Mouse (Mus musculus): ENCODE results near the gene Efcab8. TPM values are rescaled to one million over a fixed set of nuclear protein-coding genes. Genes with fewer than 3 reads are reported as not detected.
"Not testable (repeated sequence)": the region's sequence is repeated elsewhere in the genome, so short reads cannot be mapped to it uniquely, and the experiment has no call there.

Efcab8 gene
- polyA plus RNA-seq, 1 experiment from 2014 or later, result not detected

- Histone ChIP-seq H3K27me3 (ENCODE audit: control insufficient read depth, insufficient read depth, low read length) (no peaks in the 10 kb centered on the region), H3K27ac (replicated peaks; ENCODE audit: low read depth, low read length) (no peak overlapping the region), H3K4me3 (replicated peaks; ENCODE audit: low read depth, low read length) (no peak overlapping the region), H3K4me2 (ENCODE audit: low read length) (no peak overlapping the region), H3K9ac (replicated peaks; ENCODE audit: low read length) (no peak overlapping the region), H3K4me1 (ENCODE audit: control insufficient read depth, insufficient read depth, low read length) (no peaks in the 10 kb centered on the region), H3K36me3 (ENCODE audit: control insufficient read depth, insufficient read depth, low read length) (peaks cover 83% of the 10 kb centered on the region), H3K9me3 (ENCODE audit: control insufficient read depth, low read length) (no peaks in the 10 kb centered on the region)
- no peak for DNase-seq
- whole genome bisulfite sequencing, result 86% methylated on average over 2 of the region's 2 CpGs
- ATAC-seq (ENCODE audit: low FRiP score, low TSS enrichment), result no peak
Measured at GRCm38 (mm10) chr2:153768881-153769280, 10.8 kb upstream of the Efcab8 start.

GRCm38 (mm10) chr2:153772950-153773349 lies 6.8 kb upstream of the Efcab8 start:
- ATAC-seq (ENCODE audit: low FRiP score, low TSS enrichment), result no peak
- H3K9ac ChIP-seq (replicated peaks; ENCODE audit: low read length), result no peak overlapping the region
- no peaks in the 10 kb centered on the region for H3K9me3 ChIP-seq (ENCODE audit: control insufficient read depth, low read length)
- WGBS, result 93% methylated on average over 4 of the region's 4 CpGs
- H3K4me2 ChIP-seq (ENCODE audit: low read length), result no peak overlapping the region
- peaks cover 50% of the 10 kb centered on the region for H3K36me3 ChIP-seq (ENCODE audit: control insufficient read depth, insufficient read depth, low read length)
- H3K4me3 ChIP-seq (replicated peaks; ENCODE audit: low read depth, low read length), result no peak overlapping the region
- no peaks in the 10 kb centered on the region for H3K4me1 ChIP-seq (ENCODE audit: control insufficient read depth, insufficient read depth, low read length)
- H3K27me3 ChIP-seq (ENCODE audit: control insufficient read depth, insufficient read depth, low read length), result no peaks in the 10 kb centered on the region
- no peak overlapping the region for H3K27ac ChIP-seq (replicated peaks; ENCODE audit: low read depth, low read length)
- DNase-seq, result no peak

- ATAC-seq (ENCODE audit: low FRiP score, low TSS enrichment) (no peak), DNase-seq (no peak)
- no peak overlapping the region for H3K27ac ChIP-seq (replicated peaks; ENCODE audit: low read depth, low read length)
- no peak overlapping the region for H3K4me2 ChIP-seq (ENCODE audit: low read length)
- H3K4me3 ChIP-seq (replicated peaks; ENCODE audit: low read depth, low read length), result no peak overlapping the region
- H3K36me3 ChIP-seq (ENCODE audit: control insufficient read depth, insufficient read depth, low read length), result peaks cover 30% of the 10 kb centered on the region
- H3K4me1 ChIP-seq (ENCODE audit: control insufficient read depth, insufficient read depth, low read length), result peaks cover 4% of the 10 kb centered on the region; the same call in 1 of the 2 replicates
- H3K9me3 ChIP-seq (ENCODE audit: control insufficient read depth, low read length), result no peaks in the 10 kb centered on the region
- H3K27me3 ChIP-seq (ENCODE audit: control insufficient read depth, insufficient read depth, low read length), result no peaks in the 10 kb centered on the region
- no peak overlapping the region for H3K9ac ChIP-seq (replicated peaks; ENCODE audit: low read length)
- WGBS, result 95% methylated on average over 4 of the region's 4 CpGs
Measured at GRCm38 (mm10) chr2:153775472-153775871, 4.3 kb upstream of the Efcab8 start.

- Histone ChIP-seq H3K4me3 (replicated peaks; ENCODE audit: low read depth, low read length) (peak overlapping the region; percentile 24), H3K27ac (replicated peaks; ENCODE audit: low read depth, low read length) (no peak overlapping the region), H3K36me3 (ENCODE audit: control insufficient read depth, insufficient read depth, low read length) (peaks cover 5% of the 10 kb centered on the region; the same call in 1 of the 2 replicates), H3K27me3 (ENCODE audit: control insufficient read depth, insufficient read depth, low read length) (no peaks in the 10 kb centered on the region), H3K4me2 (ENCODE audit: low read length) (peak overlapping the region; percentile 58), H3K9me3 (ENCODE audit: control insufficient read depth, low read length) (no peaks in the 10 kb centered on the region), H3K9ac (replicated peaks; ENCODE audit: low read length) (no peak overlapping the region), H3K4me1 (ENCODE audit: control insufficient read depth, insufficient read depth, low read length) (peaks cover 4% of the 10 kb centered on the region; the same call in 1 of the 2 replicates)
- 13% methylated on average over 24 of the region's 24 CpGs for WGBS
- ATAC-seq (ENCODE audit: low FRiP score, low TSS enrichment) (peak; percentile 58; the same call in 1 of the 2 replicates), DNase-seq (peak; percentile 70)
Measured at GRCm38 (mm10) chr2:153778638-153779362, 931 bp upstream of the Efcab8 start.

- WGBS, result 84% methylated on average over 4 of the region's 4 CpGs
- no peak for DNase-seq
- Histone ChIP-seq H3K9ac (replicated peaks; ENCODE audit: low read length) (no peak overlapping the region), H3K27me3 (ENCODE audit: control insufficient read depth, insufficient read depth, low read length) (no peaks in the 10 kb centered on the region), H3K36me3 (ENCODE audit: control insufficient read depth, insufficient read depth, low read length) (no peaks in the 10 kb centered on the region), H3K4me3 (replicated peaks; ENCODE audit: low read depth, low read length) (no peak overlapping the region), H3K4me1 (ENCODE audit: control insufficient read depth, insufficient read depth, low read length) (peaks cover 4% of the 10 kb centered on the region; the same call in 1 of the 2 replicates), H3K9me3 (ENCODE audit: control insufficient read depth, low read length) (no peaks in the 10 kb centered on the region), H3K27ac (replicated peaks; ENCODE audit: low read depth, low read length) (no peak overlapping the region), H3K4me2 (ENCODE audit: low read length) (no peak overlapping the region)
- ATAC-seq (ENCODE audit: low FRiP score, low TSS enrichment), result no peak
Measured at GRCm38 (mm10) chr2:153781181-153781580, 1.4 kb downstream of the Efcab8 start.

GRCm38 (mm10) chr2:153784668-153785067 lies 4.9 kb downstream of the Efcab8 start:
- WGBS, result 96% methylated on average over 2 of the region's 2 CpGs
- ATAC-seq (ENCODE audit: low FRiP score, low TSS enrichment), result no peak

GRCm38 (mm10) chr2:153793366-153793765 lies 13.6 kb downstream of the Efcab8 start:
- Histone ChIP-seq H3K9ac (replicated peaks; ENCODE audit: low read length) (no peak overlapping the region), H3K4me2 (ENCODE audit: low read length) (no peak overlapping the region), H3K4me1 (ENCODE audit: control insufficient read depth, insufficient read depth, low read length) (no peaks in the 10 kb centered on the region), H3K4me3 (replicated peaks; ENCODE audit: low read depth, low read length) (no peak overlapping the region), H3K27me3 (ENCODE audit: control insufficient read depth, insufficient read depth, low read length) (no peaks in the 10 kb centered on the region), H3K36me3 (ENCODE audit: control insufficient read depth, insufficient read depth, low read length) (no peaks in the 10 kb centered on the region), H3K27ac (replicated peaks; ENCODE audit: low read depth, low read length) (no peak overlapping the region), H3K9me3 (ENCODE audit: control insufficient read depth, low read length) (no peaks in the 10 kb centered on the region)
- no peak for ATAC-seq (ENCODE audit: low FRiP score, low TSS enrichment)
- no peak for DNase-seq

More at GRCm38 (mm10) chr2:153784668-153785067, 4.9 kb downstream of the Efcab8 start:
- Histone ChIP-seq H3K4me3 (replicated peaks; ENCODE audit: low read depth, low read length) (no peak overlapping the region), H3K4me2 (ENCODE audit: low read length) (no peak overlapping the region), H3K4me1 (ENCODE audit: control insufficient read depth, insufficient read depth, low read length) (no peaks in the 10 kb centered on the region), H3K27ac (replicated peaks; ENCODE audit: low read depth, low read length) (no peak overlapping the region), H3K9ac (replicated peaks; ENCODE audit: low read length) (no peak overlapping the region), H3K27me3 (ENCODE audit: control insufficient read depth, insufficient read depth, low read length) (no peaks in the 10 kb centered on the region), H3K36me3 (ENCODE audit: control insufficient read depth, insufficient read depth, low read length) (no peaks in the 10 kb centered on the region), H3K9me3 (ENCODE audit: control insufficient read depth, low read length) (no peaks in the 10 kb centered on the region)
- DNase-seq, result no peak

- 51% methylated on average over 5 of the region's 5 CpGs for WGBS
Measured at GRCm38 (mm10) chr2:153795090-153795489, 15.4 kb downstream of the Efcab8 start.

GRCm38 (mm10) chr2:153807464-153807863 lies 27.7 kb downstream of the Efcab8 start:
- H3K27ac ChIP-seq (replicated peaks; ENCODE audit: low read depth, low read length); H3K36me3 ChIP-seq (ENCODE audit: control insufficient read depth, insufficient read depth, low read length); H3K27me3 ChIP-seq (ENCODE audit: control insufficient read depth, insufficient read depth, low read length); H3K4me1 ChIP-seq (ENCODE audit: control insufficient read depth, insufficient read depth, low read length); H3K9ac ChIP-seq (replicated peaks; ENCODE audit: low read length); H3K4me3 ChIP-seq (replicated peaks; ENCODE audit: low read depth, low read length); ATAC-seq (ENCODE audit: low FRiP score, low TSS enrichment); H3K4me2 ChIP-seq (ENCODE audit: low read length); H3K9me3 ChIP-seq (ENCODE audit: control insufficient read depth, low read length): not testable (repeated sequence)
- DNase-seq, result peak; percentile 63

More at GRCm38 (mm10) chr2:153795090-153795489, 15.4 kb downstream of the Efcab8 start:
- no peaks in the 10 kb centered on the region for H3K4me1 ChIP-seq (ENCODE audit: control insufficient read depth, insufficient read depth, low read length)
- H3K4me2 ChIP-seq (ENCODE audit: low read length), result no peak overlapping the region
- H3K9me3 ChIP-seq (ENCODE audit: control insufficient read depth, low read length), result no peaks in the 10 kb centered on the region
- no peak overlapping the region for H3K27ac ChIP-seq (replicated peaks; ENCODE audit: low read depth, low read length)
- no peak for ATAC-seq (ENCODE audit: low FRiP score, low TSS enrichment)
- H3K27me3 ChIP-seq (ENCODE audit: control insufficient read depth, insufficient read depth, low read length), result no peaks in the 10 kb centered on the region
- peak; percentile 4 for DNase-seq
- no peak overlapping the region for H3K4me3 ChIP-seq (replicated peaks; ENCODE audit: low read depth, low read length)
- H3K36me3 ChIP-seq (ENCODE audit: control insufficient read depth, insufficient read depth, low read length), result no peaks in the 10 kb centered on the region
- no peak overlapping the region for H3K9ac ChIP-seq (replicated peaks; ENCODE audit: low read length)

Measured in midbrain, embryonic 14.5 days (tissue).